Mouse (Mus musculus) central nervous system, embryonic 14 days (tissue): ENCODE measurements around the gene Scgb2b19. TPM values are rescaled to one million over a fixed set of nuclear protein-coding genes. Genes with fewer than 3 reads are reported as not detected.

Source experiments
- polyA plus RNA-seq: library from polyadenylated mRNA; depleted of rRNA; stranded (reverse); fragments of >200 nt; gene quantifications from 2 replicates; pipeline ENCODE4 v1.2.3, GENCODE M21; 2012; rRNA removed

The Scgb2b19 gene
- not detected in 2 replicates for polyA plus RNA-seq

DNA sequence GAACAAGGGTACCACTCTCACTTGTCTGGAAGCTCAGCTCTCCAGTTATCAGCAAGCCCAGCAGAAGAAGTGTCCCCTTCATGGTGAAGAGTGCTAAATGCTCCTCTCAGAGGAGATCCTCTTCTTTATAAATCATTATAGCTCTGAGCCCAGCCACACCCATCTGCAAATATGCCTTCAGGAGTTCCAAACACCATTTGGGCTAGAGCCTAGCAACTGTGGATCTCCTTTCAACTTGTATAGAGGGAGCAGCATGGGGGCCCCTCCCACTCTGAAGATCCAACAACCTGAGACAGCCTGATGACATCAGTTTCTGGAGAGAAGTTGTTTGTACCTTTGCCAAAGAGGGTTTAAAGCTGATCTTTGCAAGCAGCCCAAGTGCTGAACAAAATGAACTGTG lies at the start of gene Scgb2b19:
Scgb2b19 (minus strand) TSS at position 101 of the 400 bp plus-strand sequence.

DNA sequence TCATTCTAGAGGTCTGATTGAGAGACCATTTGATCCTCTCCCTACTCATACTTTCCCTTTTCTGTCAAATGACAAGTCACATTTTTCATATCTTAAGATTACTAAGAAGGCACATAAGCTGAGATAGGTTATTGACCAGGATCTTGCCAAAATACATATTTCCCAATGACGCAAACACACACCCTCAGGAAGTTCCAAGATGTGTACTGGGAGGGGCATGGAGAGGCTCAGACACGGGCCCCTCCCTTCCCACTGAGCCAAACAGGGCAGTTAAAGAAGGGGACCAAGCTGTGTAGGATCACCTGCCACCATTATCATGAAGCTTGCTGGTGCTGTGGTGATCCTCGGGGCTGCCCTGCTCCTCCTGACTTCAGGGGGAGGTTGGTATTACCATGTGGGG lies 6.9 kb upstream of the Scgb2b19 start, which contains the start of gene Scgb1b19:
Scgb1b19 (plus strand) TSS at position 301 of the 400 bp plus-strand sequence.

Other genes starting within 250 kb of the Scgb2b19 start
- gene Scgb2b17, start 223.8 kb downstream of the Scgb2b19 start, polyA plus RNA-seq = not detected in 2 replicates
- gene Scgb1b17, start 216.9 kb downstream of the Scgb2b19 start, polyA plus RNA-seq = not detected in 2 replicates
- gene Scgb2b18, start 106.5 kb downstream of the Scgb2b19 start, polyA plus RNA-seq = not detected in 2 replicates
- not detected in 2 replicates for gene Scgb1b18, start 94.8 kb downstream of the Scgb2b19 start, polyA plus RNA-seq
- not detected in 2 replicates for gene Scgb1b19, start 7.0 kb upstream of the Scgb2b19 start, polyA plus RNA-seq
- not detected in 2 replicates for gene Scgb2b20, start 86.0 kb upstream of the Scgb2b19 start, polyA plus RNA-seq
- gene Scgb1b20, start 92.9 kb upstream of the Scgb2b19 start, polyA plus RNA-seq = not detected in 2 replicates
- not detected in 2 replicates for gene Scgb2b21, start 240.1 kb upstream of the Scgb2b19 start, polyA plus RNA-seq